Mouse (Mus musculus) erythroblast, embryonic 14.5 days (primary cell): ENCODE data around the gene Prkcz.

Experiments
- GATA1 ChIP-seq: IDR thresholded peaks from 2 replicates; pipeline ENCODE4 v1.6.1; 2012; ENCODE audit warnings: low read length, inconsistent platforms, mixed read lengths
- TAL1 ChIP-seq: IDR thresholded peaks from 3 replicates; pipeline ENCODE4 v1.6.1; 2012; ENCODE audit warnings: low read length, inconsistent platforms, mixed read lengths

GRCm38 (mm10) chr4:155225918-155226317, 135.2 kb downstream of the Prkcz start:
- TF ChIP-seq GATA1 = no peak
- no peak for TF ChIP-seq TAL1
